Comparison of ENCODE assay signal across 9 mouse cellular contexts in the genomic region with DNA sequence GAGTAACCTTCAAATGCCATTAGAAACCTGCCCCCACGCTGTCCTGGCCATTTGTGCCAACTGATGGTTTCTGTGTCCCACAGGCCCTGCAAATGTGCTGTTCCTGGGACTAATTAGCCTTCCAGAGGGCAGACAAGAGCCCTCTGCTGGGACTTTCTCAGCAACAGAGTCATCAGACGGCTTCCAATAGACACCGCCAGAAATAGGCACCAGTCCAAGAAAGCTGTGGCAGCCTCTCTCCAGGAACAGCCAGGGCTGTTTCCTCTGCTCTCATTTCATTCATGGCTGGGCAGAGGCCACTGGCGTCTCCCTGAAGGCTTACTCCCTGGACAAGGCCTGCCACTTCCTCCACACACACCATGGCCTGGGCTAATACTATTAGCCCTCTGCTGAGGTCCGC.
DNase-seq lines count a peak whose midpoint lies in the region; ATAC-seq lines count a peak whose summit lies in the region.
"Had no signal": no experiment of that assay in that cellular context is flagged by ENCODE, and none has a peak within 500 bp of the region (broad histone marks: within the 10 kb centered on the region; RNA-seq: fewer than 3 reads in every experiment).

No protein-coding gene starts in this region.

- H3K27me3 ChIP-seq in hindbrain, embryonic 14.5 days (ENCODE audit: control insufficient read depth, insufficient read depth, low read length): no peaks in the 10 kb centered on the region
- no peaks in the 10 kb centered on the region for H3K27me3 ChIP-seq in hindbrain, embryonic 11.5 days (ENCODE audit: control insufficient read depth, insufficient read depth, low read length)
- H3K27me3 ChIP-seq: midbrain, embryonic 12.5 days had no signal

- no peaks in the 10 kb centered on the region for H3K9me3 ChIP-seq in hindbrain, embryonic 14.5 days (ENCODE audit: control insufficient read depth, low read length)
- no peaks in the 10 kb centered on the region for H3K9me3 ChIP-seq in hindbrain, embryonic 11.5 days (ENCODE audit: control insufficient read depth, low read length)
- H3K9me3 ChIP-seq: midbrain, embryonic 12.5 days had no signal

- intact Hi-C loops in heart, postnatal 10 days (cut with DNase I): no loop called here

- no peak overlapping the region for H3K27ac ChIP-seq in hindbrain, embryonic 14.5 days
- H3K27ac ChIP-seq in hindbrain, embryonic 11.5 days (ENCODE audit: low read depth, low read length): no peak overlapping the region
- H3K27ac ChIP-seq: midbrain, embryonic 12.5 days had no signal

- ATAC-seq in hindbrain, embryonic 14.5 days (ENCODE audit: low FRiP score): peak; percentile 53; the same call in 1 of the 2 replicates
- no peak for ATAC-seq in hindbrain, embryonic 11.5 days (ENCODE audit: low FRiP score)
- ATAC-seq in erythroblast, adult 5-6 weeks (replicated peaks; ENCODE audit: low FRiP score, poor library complexity, severe bottlenecking): no peak

- peak; percentile 75 for DNase-seq in hindbrain, embryonic 14.5 days (ENCODE audit: low spot score)
- no peak for DNase-seq in hindbrain, embryonic 11.5 days (ENCODE audit: low spot score)
- DNase-seq in 416B (ENCODE audit: low read depth): peak; percentile 67
- DNase-seq in cerebellum, adult 11 months: peak; percentile 44
- DNase-seq in heart, postnatal 10 days: peak; percentile 71 to 75
- DNase-seq in lung, postnatal 10 days: peak; percentile 73
- no peak for DNase-seq in c-Kit-positive CD71-positive TER-119-positive erythroid progenitor cells, embryonic 14.5 days (ENCODE audit: low spot score)

- WGBS in hindbrain, embryonic 14.5 days: 46% methylated on average over 5 of the region's 5 CpGs
- 70% methylated on average over 5 of the region's 5 CpGs for WGBS in hindbrain, embryonic 11.5 days

- H3K4me2 ChIP-seq in hindbrain, embryonic 14.5 days (replicated peaks): no peak overlapping the region
- no peak overlapping the region for H3K4me2 ChIP-seq in hindbrain, embryonic 11.5 days (replicated peaks; ENCODE audit: low read depth, low read length)
- H3K4me2 ChIP-seq: midbrain, embryonic 12.5 days had no signal

- no peak overlapping the region for H3K4me3 ChIP-seq in hindbrain, embryonic 14.5 days (replicated peaks; ENCODE audit: low read length)
- no peak overlapping the region for H3K4me3 ChIP-seq in hindbrain, embryonic 11.5 days (ENCODE audit: low read depth, low read length)
- H3K4me3 ChIP-seq: midbrain, embryonic 12.5 days had no signal

- no peak overlapping the region for H3K9ac ChIP-seq in hindbrain, embryonic 14.5 days
- H3K9ac ChIP-seq in hindbrain, embryonic 11.5 days (ENCODE audit: low read depth, low read length): no peak overlapping the region
- H3K9ac ChIP-seq: midbrain, embryonic 12.5 days had no signal

- no peaks in the 10 kb centered on the region for H3K4me1 ChIP-seq in hindbrain, embryonic 14.5 days (replicated peaks; ENCODE audit: control insufficient read depth, insufficient read depth, low read length)
- no peaks in the 10 kb centered on the region for H3K4me1 ChIP-seq in hindbrain, embryonic 11.5 days (replicated peaks; ENCODE audit: control insufficient read depth, insufficient read depth, low read length)
- H3K4me1 ChIP-seq: midbrain, embryonic 12.5 days had no signal

- no peaks in the 10 kb centered on the region for H3K36me3 ChIP-seq in hindbrain, embryonic 14.5 days (replicated peaks; ENCODE audit: control insufficient read depth, insufficient read depth)
- H3K36me3 ChIP-seq in hindbrain, embryonic 11.5 days (ENCODE audit: control insufficient read depth, insufficient read depth, low read length): no peaks in the 10 kb centered on the region
- H3K36me3 ChIP-seq: midbrain, embryonic 12.5 days had no signal

Comparison
In these comparisons a context has a peak if more than half of its experiments do, and no peak if none do; other contexts are left out.
1. DNase-seq: peak in hindbrain, embryonic 14.5 days (single experiment), 416B (single experiment), cerebellum, adult 11 months (single experiment), heart, postnatal 10 days (2 of 2) and lung, postnatal 10 days (single experiment); none in hindbrain, embryonic 11.5 days (single experiment) and c-Kit-positive CD71-positive TER-119-positive erythroid progenitor cells, embryonic 14.5 days (single experiment).